ENCODE assay signal across 17 mouse cellular contexts in genomic region chr14:77679877-77680276, GRCm38 (mm10).
DNase-seq lines count a peak whose midpoint lies in the region; ATAC-seq and TF ChIP-seq lines count a peak whose summit lies in the region.
"Had no signal": no experiment of that assay in that cellular context is flagged by ENCODE, and none has a peak within 500 bp of the region (broad histone marks: within the 10 kb centered on the region; RNA-seq: fewer than 3 reads in every experiment).

No protein-coding gene starts in this region.

- H3K9me3 ChIP-seq in heart, embryonic 16.5 days (replicated peaks; ENCODE audit: control insufficient read depth, low read length) = no peaks in the 10 kb centered on the region
- H3K9me3 ChIP-seq in midbrain, postnatal 0 days (ENCODE audit: low read length) = no peaks in the 10 kb centered on the region
- no peaks in the 10 kb centered on the region for H3K9me3 ChIP-seq in midbrain, embryonic 15.5 days
- H3K9me3 ChIP-seq in liver, embryonic 11.5 days (ENCODE audit: control insufficient read depth, low read length) = no peaks in the 10 kb centered on the region
- H3K9me3 ChIP-seq: embryonic facial prominence, embryonic 12.5 days; forebrain, embryonic 13.5 days; limb, embryonic 15.5 days had no signal

- H3K27me3 ChIP-seq in heart, embryonic 16.5 days (ENCODE audit: control insufficient read depth, insufficient read depth, low read length) = no peaks in the 10 kb centered on the region
- H3K27me3 ChIP-seq in midbrain, postnatal 0 days (ENCODE audit: insufficient read depth, low read length) = no peaks in the 10 kb centered on the region
- no peaks in the 10 kb centered on the region for H3K27me3 ChIP-seq in midbrain, embryonic 15.5 days (replicated peaks)
- no peaks in the 10 kb centered on the region for H3K27me3 ChIP-seq in liver, embryonic 11.5 days (replicated peaks; ENCODE audit: control insufficient read depth, insufficient read depth, low read length)
- H3K27me3 ChIP-seq: embryonic facial prominence, embryonic 12.5 days; forebrain, embryonic 13.5 days; limb, embryonic 15.5 days had no signal

- no peaks in the 10 kb centered on the region for H3K36me3 ChIP-seq in heart, embryonic 16.5 days (ENCODE audit: control insufficient read depth, insufficient read depth)
- H3K36me3 ChIP-seq in midbrain, postnatal 0 days (ENCODE audit: insufficient read depth, low read length) = no peaks in the 10 kb centered on the region
- no peaks in the 10 kb centered on the region for H3K36me3 ChIP-seq in midbrain, embryonic 15.5 days (replicated peaks)
- no peaks in the 10 kb centered on the region for H3K36me3 ChIP-seq in liver, embryonic 11.5 days (ENCODE audit: control insufficient read depth, insufficient read depth, low read length)
- H3K36me3 ChIP-seq: embryonic facial prominence, embryonic 12.5 days; limb, embryonic 15.5 days had no signal

- peak overlapping the region; percentile 18; the same call in 1 of the 2 replicates for H3K4me2 ChIP-seq in heart, embryonic 16.5 days (ENCODE audit: low read depth, low read length)
- H3K4me2 ChIP-seq in midbrain, postnatal 0 days (ENCODE audit: low read depth, low read length, poor library complexity, severe bottlenecking) = no peak overlapping the region
- no peak overlapping the region for H3K4me2 ChIP-seq in midbrain, embryonic 15.5 days
- no peak overlapping the region for H3K4me2 ChIP-seq in liver, embryonic 11.5 days
- H3K4me2 ChIP-seq: embryonic facial prominence, embryonic 12.5 days; forebrain, embryonic 13.5 days; limb, embryonic 15.5 days had no signal

- DNase-seq in cerebellum, postnatal 14 days = peak; percentile 68
- DNase-seq in cerebellum, adult 9-10 months = no peak
- DNase-seq in heart, postnatal 10 days = no peak
- DNase-seq in midbrain, postnatal 0 days (ENCODE audit: low spot score) = peak; percentile 63
- DNase-seq in liver, embryonic 11.5 days (ENCODE audit: low spot score) = no peak
- no peak for DNase-seq in urinary bladder, postnatal 25 days (ENCODE audit: low spot score)
- DNase-seq: cerebellum, adult 8-10 months; gastrocnemius, postnatal 14 days; lung, postnatal 14 days; spleen, adult 18-20 months had no signal

- H3K4me3 ChIP-seq in heart, embryonic 16.5 days (ENCODE audit: low read length) = no peak overlapping the region
- no peak overlapping the region for H3K4me3 ChIP-seq in midbrain, postnatal 0 days (ENCODE audit: low read depth, low read length)
- H3K4me3 ChIP-seq in midbrain, embryonic 15.5 days = no peak overlapping the region
- no peak overlapping the region for H3K4me3 ChIP-seq in liver, embryonic 11.5 days (ENCODE audit: low read depth, low read length)
- H3K4me3 ChIP-seq: embryonic facial prominence, embryonic 12.5 days; forebrain, embryonic 13.5 days; limb, embryonic 15.5 days had no signal

- H3K9ac ChIP-seq in heart, embryonic 16.5 days (ENCODE audit: low read length) = no peak overlapping the region
- H3K9ac ChIP-seq in midbrain, postnatal 0 days (replicated peaks; ENCODE audit: low read length, poor library complexity, severe bottlenecking) = no peak overlapping the region
- H3K9ac ChIP-seq in midbrain, embryonic 15.5 days = no peak overlapping the region
- no peak overlapping the region for H3K9ac ChIP-seq in liver, embryonic 11.5 days (ENCODE audit: low read depth, low read length)
- H3K9ac ChIP-seq: embryonic facial prominence, embryonic 12.5 days; forebrain, embryonic 13.5 days; limb, embryonic 15.5 days had no signal

- ATAC-seq in heart, embryonic 16.5 days (replicated peaks; ENCODE audit: extremely low read depth, insufficient read depth, low FRiP score) = 0 out of 2 replicates have a peak, but pooled peaks have one; percentile 46
- ATAC-seq in midbrain, postnatal 0 days (ENCODE audit: low FRiP score) = no peak
- no peak for ATAC-seq in midbrain, embryonic 15.5 days (replicated peaks)
- no peak for ATAC-seq in liver, embryonic 11.5 days (replicated peaks; ENCODE audit: low FRiP score)
- ATAC-seq: forebrain, embryonic 13.5 days; intestine, postnatal 0 days; midbrain, embryonic 16.5 days had no signal

- H3K4me1 ChIP-seq in heart, embryonic 16.5 days (ENCODE audit: control insufficient read depth, insufficient read depth, low read length) = peaks cover 20% of the 10 kb centered on the region
- H3K4me1 ChIP-seq in midbrain, postnatal 0 days (ENCODE audit: insufficient read depth, low read length) = no peaks in the 10 kb centered on the region
- H3K4me1 ChIP-seq in midbrain, embryonic 15.5 days = peaks cover 3% of the 10 kb centered on the region; the same call in 1 of the 2 replicates
- no peaks in the 10 kb centered on the region for H3K4me1 ChIP-seq in liver, embryonic 11.5 days (replicated peaks; ENCODE audit: control insufficient read depth, insufficient read depth, low read length)
- H3K4me1 ChIP-seq: embryonic facial prominence, embryonic 12.5 days; limb, embryonic 15.5 days had no signal

- H3K27ac ChIP-seq in heart, embryonic 16.5 days (ENCODE audit: low read length) = peak overlapping the region; percentile 61
- no peak overlapping the region for H3K27ac ChIP-seq in midbrain, postnatal 0 days (ENCODE audit: low read depth, low read length)
- no peak overlapping the region for H3K27ac ChIP-seq in midbrain, embryonic 15.5 days
- H3K27ac ChIP-seq in liver, embryonic 11.5 days (ENCODE audit: low read depth, low read length) = no peak overlapping the region
- H3K27ac ChIP-seq: embryonic facial prominence, embryonic 12.5 days; forebrain, embryonic 13.5 days; limb, embryonic 15.5 days had no signal

- no peak for TF ChIP-seq CTCF in midbrain, postnatal 0 days (IDR thresholded peaks at IDR 0.05)

- intact Hi-C loops in heart, postnatal 10 days (cut with DNase I) = no loop called here

- WGBS in heart, embryonic 16.5 days = 36% methylated on average over 9 of the region's 9 CpGs
- WGBS in midbrain, postnatal 0 days = 71% methylated on average over 9 of the region's 9 CpGs
- 74% methylated on average over 9 of the region's 9 CpGs for whole genome bisulfite sequencing in midbrain, embryonic 15.5 days
- 74% methylated on average over 9 of the region's 9 CpGs for WGBS in liver, embryonic 11.5 days

Comparison
In these comparisons a context has a peak if more than half of its experiments do, and no peak if none do; other contexts are left out.
1. DNase-seq: peak in cerebellum, postnatal 14 days (2 of 2) and midbrain, postnatal 0 days (single experiment); none in cerebellum, adult 9-10 months (single experiment), heart, postnatal 10 days (0 of 2), liver, embryonic 11.5 days (single experiment) and urinary bladder, postnatal 25 days (single experiment).